Mouse (Mus musculus): ENCODE measurements around the gene Cacna1e. TPM values are rescaled to one million over a fixed set of nuclear protein-coding genes. Genes with fewer than 3 reads are reported as not detected.

The Cacna1e gene
- total and polyA plus RNA-seq, 3 experiments: not detected

- Histone ChIP-seq H3K4me1 (ENCODE audit: control insufficient read depth in 1 of 2, insufficient read depth in 2 of 2, low read length in 2 of 2) (no peaks in the 10 kb centered on the region), H3K9ac (ENCODE audit: control insufficient read depth, low read depth, low read length, poor library complexity, severe bottlenecking) (no peak overlapping the region), H3K4me3 (ENCODE audit: control insufficient read depth in 1 of 2, insufficient read depth in 1 of 2, low read depth in 2 of 2, low read length in 2 of 2) (no peak overlapping the region), H3K79me2 (ENCODE audit: control insufficient read depth, insufficient read depth, low read length, poor library complexity) (no peaks in the 10 kb centered on the region), H3K27me3 (ENCODE audit: control insufficient read depth in 1 of 2, insufficient read depth in 2 of 2, low read length in 2 of 2) (no peaks in the 10 kb centered on the region), H3K36me3 (ENCODE audit: control insufficient read depth in 1 of 2, insufficient read depth in 2 of 2, low read length in 2 of 2) (no peaks in the 10 kb centered on the region), H3K27ac (ENCODE audit: control insufficient read depth, low read depth, low read length) (no peak overlapping the region), H3K9me3 (replicated peaks; ENCODE audit: insufficient read depth, low read length) (no peaks in the 10 kb centered on the region)
- no peak for DNase-seq (ENCODE audit: low read depth, low spot score)
- TF ChIP-seq CHD2 (IDR thresholded peaks at IDR 0.05; ENCODE audit: low read length): no peak
- TF ChIP-seq MXI1 (IDR thresholded peaks at IDR 0.05; ENCODE audit: low read depth, low read length): no peak
- no peak for TF ChIP-seq UBTF (IDR thresholded peaks at IDR 0.05; ENCODE audit: borderline replicate concordance, insufficient read depth, low read depth, low read length)
- no peak for TF ChIP-seq ZKSCAN1 (IDR thresholded peaks at IDR 0.05; ENCODE audit: low read depth, low read length)
- TF ChIP-seq USF2 (IDR thresholded peaks at IDR 0.05; ENCODE audit: borderline replicate concordance in 1 of 2, insufficient read depth in 1 of 2, low read depth in 1 of 2, low read length in 2 of 2): no peak
- no peak for TF ChIP-seq E2F4 (IDR thresholded peaks at IDR 0.05; ENCODE audit: borderline replicate concordance, low read depth, low read length)
- no peak for TF ChIP-seq POLR2A (IDR thresholded peaks at IDR 0.05; ENCODE audit: control insufficient read depth in 1 of 2, insufficient read depth in 1 of 2, low read depth in 1 of 2, low read length in 2 of 2, poor library complexity in 1 of 2)
- TF ChIP-seq TBP (IDR thresholded peaks at IDR 0.05; ENCODE audit: low read depth, low read length): no peak
- TF ChIP-seq ELF1 (IDR thresholded peaks at IDR 0.05; ENCODE audit: low read depth, low read length): no peak
- no peak for TF ChIP-seq MYC (IDR thresholded peaks at IDR 0.05; ENCODE audit: low read depth, low read length)
- no peak for TF ChIP-seq BHLHE40 (IDR thresholded peaks at IDR 0.05; ENCODE audit: borderline replicate concordance, low read depth, low read length)
- no peak for TF ChIP-seq NRF1 (IDR thresholded peaks at IDR 0.05; ENCODE audit: insufficient read depth, low read depth, low read length, poor library complexity, severe bottlenecking)
These were observed 475.2 kb downstream of the Cacna1e start for GRCm38 (mm10) chr1:154409051-154409450.

DNA sequence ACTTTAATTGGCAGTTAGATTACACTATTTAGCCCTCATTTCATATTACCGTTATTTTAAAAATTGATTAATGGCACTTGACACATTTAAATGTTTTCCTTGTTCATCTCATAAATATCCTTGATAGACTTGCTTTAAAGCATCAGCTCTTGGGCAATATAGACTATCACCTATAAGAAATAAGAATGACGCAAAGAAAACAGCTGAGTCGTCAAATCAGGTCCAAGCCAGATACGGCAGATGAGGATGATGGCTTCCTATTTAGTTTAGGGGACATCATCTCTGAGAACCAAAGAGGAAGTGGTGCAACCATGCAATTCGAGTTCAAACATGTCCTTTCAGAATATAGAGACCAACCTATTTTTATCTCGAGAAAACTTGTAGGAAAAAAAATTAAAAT lies 492.3 kb downstream of the Cacna1e start:
- H3K4me1 ChIP-seq (ENCODE audit: control insufficient read depth in 1 of 2, insufficient read depth in 2 of 2, low read length in 2 of 2): no peaks in the 10 kb centered on the region
- no peaks in the 10 kb centered on the region for H3K27me3 ChIP-seq (ENCODE audit: control insufficient read depth in 1 of 2, insufficient read depth in 2 of 2, low read length in 2 of 2)
- no peak overlapping the region for H3K9ac ChIP-seq (ENCODE audit: control insufficient read depth, low read depth, low read length, poor library complexity, severe bottlenecking)
- no peak overlapping the region for H3K4me3 ChIP-seq (ENCODE audit: control insufficient read depth in 1 of 2, insufficient read depth in 1 of 2, low read depth in 2 of 2, low read length in 2 of 2)
- no peaks in the 10 kb centered on the region for H3K9me3 ChIP-seq (replicated peaks; ENCODE audit: insufficient read depth, low read length)
- no peaks in the 10 kb centered on the region for H3K36me3 ChIP-seq (ENCODE audit: control insufficient read depth in 1 of 2, insufficient read depth in 2 of 2, low read length in 2 of 2)
- no peak for DNase-seq (ENCODE audit: low read depth, low spot score)
- H3K79me2 ChIP-seq (ENCODE audit: control insufficient read depth, insufficient read depth, low read length, poor library complexity): no peaks in the 10 kb centered on the region
- no peak overlapping the region for H3K27ac ChIP-seq (ENCODE audit: control insufficient read depth, low read depth, low read length)
- no peak for TF ChIP-seq RAD21 (IDR thresholded peaks at IDR 0.05; ENCODE audit: low read depth, low read length)
- TF ChIP-seq CHD2 (IDR thresholded peaks at IDR 0.05; ENCODE audit: low read length): no peak
- TF ChIP-seq TCF12 (IDR thresholded peaks at IDR 0.05; ENCODE audit: low read depth, low read length): no peak
- no peak for TF ChIP-seq MXI1 (IDR thresholded peaks at IDR 0.05; ENCODE audit: low read depth, low read length)
- no peak for TF ChIP-seq ZC3H11A (IDR thresholded peaks at IDR 0.05; ENCODE audit: low read depth, low read length)
- no peak for TF ChIP-seq USF2 (IDR thresholded peaks at IDR 0.05; ENCODE audit: borderline replicate concordance in 1 of 2, insufficient read depth in 1 of 2, low read depth in 1 of 2, low read length in 2 of 2)
- no peak for TF ChIP-seq MAZ (IDR thresholded peaks at IDR 0.05; ENCODE audit: low read depth, low read length)
- no peak for TF ChIP-seq MEF2A (IDR thresholded peaks at IDR 0.05; ENCODE audit: extremely low read depth, insufficient replicate concordance, low read depth, low read length, poor library complexity, severe bottlenecking)
- TF ChIP-seq BHLHE40 (IDR thresholded peaks at IDR 0.05; ENCODE audit: borderline replicate concordance, low read depth, low read length): no peak
- no peak for TF ChIP-seq HCFC1 (IDR thresholded peaks at IDR 0.05; ENCODE audit: low read depth, low read length)
- TF ChIP-seq SIN3A (IDR thresholded peaks at IDR 0.05; ENCODE audit: low read length): no peak
- no peak for TF ChIP-seq GABPA (IDR thresholded peaks at IDR 0.05; ENCODE audit: low read depth, low read length)
- TF ChIP-seq UBTF (IDR thresholded peaks at IDR 0.05; ENCODE audit: borderline replicate concordance, insufficient read depth, low read depth, low read length): no peak
- no peak for TF ChIP-seq MAFK (IDR thresholded peaks at IDR 0.05; ENCODE audit: borderline replicate concordance, low read depth, low read length)
- no peak for TF ChIP-seq EP300 (IDR thresholded peaks at IDR 0.05; ENCODE audit: low read depth in 1 of 2, low read length in 2 of 2)
- no peak for TF ChIP-seq USF1 (IDR thresholded peaks at IDR 0.05; ENCODE audit: low read depth, low read length)
- TF ChIP-seq ZMIZ1 (IDR thresholded peaks at IDR 0.05; ENCODE audit: low read depth, low read length): no peak
- no peak for TF ChIP-seq ETS1 (IDR thresholded peaks at IDR 0.05; ENCODE audit: low read depth, low read length)
- TF ChIP-seq POLR2AphosphoS5 (IDR thresholded peaks at IDR 0.05; ENCODE audit: borderline replicate concordance, low read depth, low read length): no peak
